Mouse (Mus musculus): ENCODE data around the gene Thbs3.
"Not testable (repeated sequence)": the region's sequence is repeated elsewhere in the genome, so short reads cannot be mapped to it uniquely, and the experiment has no call there.

GRCm38 (mm10) chr3:89216407-89216806, 1.4 kb downstream of the Thbs3 start:
- TF ChIP-seq CTCF (conservative IDR thresholded peaks at IDR 0.05; ENCODE audit: insufficient read depth, insufficient read length, low read depth, low read length); POLR2A (IDR thresholded peaks at IDR 0.05; ENCODE audit: low read depth, low read length): not testable (repeated sequence)

All from kidney, adult 2 months (tissue).